Mouse (Mus musculus) limb, embryonic 14.5 days (tissue): ENCODE data around the gene Gm30191. TPM values are rescaled to one million over a fixed set of nuclear protein-coding genes. Genes with fewer than 3 reads are reported as not detected.

ENCODE experiments used
- ATAC-seq: fragments of 200-750 bp; cut with Nextera tagmentation; 2 replicates; pipeline ENCODE4 v1.8.0; 2017; ENCODE audit warnings: low read depth, moderate number of reproducible peaks, moderate TSS enrichment; ENCODE audit not compliant: low FRiP score
- DNase-seq: peaks from one replicate; pipeline ENCODE4 v3.0.0-alpha.2; 2015; ENCODE audit warnings: low spot score
- H3K27ac ChIP-seq: fragments of 300-500 bp; sonication (generic); replicated peaks from 2 replicates; pipeline ENCODE4 v1.5.1; 2014; ENCODE audit warnings: low read depth, mild to moderate bottlenecking, low read length, moderate library complexity, mixed read lengths
- H3K27me3 ChIP-seq: fragments of 300-500 bp; sonication (generic); 2 replicates; pipeline ENCODE4 v1.6.1; 2014; ENCODE audit warnings: low read length, mixed read lengths; ENCODE audit not compliant: control insufficient read depth, insufficient read depth
- H3K36me3 ChIP-seq: fragments of 300-500 bp; sonication (generic); 2 replicates; pipeline ENCODE4 v1.6.1; 2014; ENCODE audit warnings: mild to moderate bottlenecking, low read length, moderate library complexity, mixed read lengths; ENCODE audit not compliant: control insufficient read depth, insufficient read depth
- H3K4me1 ChIP-seq: fragments of 300-500 bp; sonication (generic); 2 replicates; pipeline ENCODE4 v1.6.1; 2014; ENCODE audit warnings: antibody characterized with exemption, low read length, mixed read lengths; ENCODE audit not compliant: control insufficient read depth, insufficient read depth
- H3K4me2 ChIP-seq: fragments of 300-500 bp; sonication (generic); replicated peaks from 2 replicates; pipeline ENCODE4 v1.6.1; 2014; ENCODE audit warnings: low read depth, mild to moderate bottlenecking, low read length, moderate library complexity; ENCODE audit not compliant: severe bottlenecking
- H3K4me3 ChIP-seq: fragments of 300-500 bp; sonication (generic); replicated peaks from 2 replicates; pipeline ENCODE4 v1.5.1; 2014; ENCODE audit warnings: low read length
- H3K9ac ChIP-seq: fragments of 300-500 bp; sonication (generic); 2 replicates; pipeline ENCODE4 v1.6.1; 2014; ENCODE audit warnings: mild to moderate bottlenecking, low read depth, low read length, moderate library complexity; ENCODE audit not compliant: severe bottlenecking
- H3K9me3 ChIP-seq: fragments of 300-500 bp; sonication (generic); 2 replicates; pipeline ENCODE4 v1.6.1; 2016; ENCODE audit warnings: low read length; ENCODE audit not compliant: control insufficient read depth
- POLR2A ChIP-seq: fragments of 200-500 bp; IDR thresholded peaks from 2 replicates; pipeline ENCODE4 v1.8.0; 2012; ENCODE audit warnings: inconsistent platforms, mild to moderate bottlenecking, moderate library complexity, borderline replicate concordance; ENCODE audit not compliant: insufficient read depth, insufficient read length; ENCODE audit errors: extremely low read depth
- WGBS: fragments of 180-500 bp; shearing (Covaris S2); extraction: QIAGEN DNeasy Blood & Tissue Kit; methylation state at CpG from one replicate; pipeline ENCODE4 v1.1.7; 2014; 5-methylcytosine and 5-hydroxymethylcytosine counted together
- polyA plus RNA-seq, 2 experiments: library from polyadenylated mRNA; depleted of rRNA in 1 of 2; stranded (reverse) in 1 of 2; unstranded in 1 of 2; fragments of >200 nt; fragmentation: Nextera tagmentation in 1 of 2; extraction: Ambion mirVana in 1 of 2; gene quantifications; 2 replicates each; pipeline versions ENCODE4 v1.2.1 to v1.2.3; 2012 to 2014

The Gm30191 gene
- polyA plus RNA-seq, 2 experiments, result not detected

- ATAC-seq (no peak), DNase-seq (no peak)
- peaks cover 21% of the 10 kb centered on the region for H3K27me3 ChIP-seq
- peak within 1 kb of the TSS; percentile 44 for H3K9ac ChIP-seq
- H3K4me3 ChIP-seq, result peak within 1 kb of the TSS; percentile 27
- no peaks in the 10 kb centered on the region for H3K9me3 ChIP-seq
- WGBS, result 2% methylated on average over 18 of the region's 18 CpGs
- H3K27ac ChIP-seq, result no peak within 1 kb of the TSS
- TF ChIP-seq POLR2A, result no peak
- H3K4me1 ChIP-seq, result 0 out of 2 replicates have a peak, but pooled peaks cover 6% of the 10 kb centered on the region
- no peaks in the 10 kb centered on the region for H3K36me3 ChIP-seq
- peak within 1 kb of the TSS; percentile 34 for H3K4me2 ChIP-seq
Measured at GRCm38 (mm10) chr4:134238279-134238651, 8.5 kb upstream of the Gm30191 start, which contains the start of gene Cnksr1. Gene Cnksr1 (minus strand): TSS chr4:134238399.

GRCm38 (mm10) chr4:134238686-134239085 is 8.0 kb upstream of the Gm30191 start:
- H3K27me3 ChIP-seq, result peaks cover 21% of the 10 kb centered on the region
- H3K4me3 ChIP-seq, result peak overlapping the region; percentile 27; the same call in 1 of the 2 replicates
- DNase-seq, result no peak
- no peaks in the 10 kb centered on the region for H3K9me3 ChIP-seq
- 0 out of 2 replicates have a peak, but pooled peaks cover 6% of the 10 kb centered on the region for H3K4me1 ChIP-seq
- H3K36me3 ChIP-seq, result no peaks in the 10 kb centered on the region
- no peak overlapping the region for H3K9ac ChIP-seq
- no peak overlapping the region for H3K27ac ChIP-seq
- WGBS, result 10% methylated on average over 10 of the region's 10 CpGs
- TF ChIP-seq POLR2A, result no peak
- ATAC-seq, result no peak
- H3K4me2 ChIP-seq, result peak overlapping the region; percentile 34

- Histone ChIP-seq H3K27me3 (peaks cover 9% of the 10 kb centered on the region), H3K4me2 (peak within 1 kb of the TSS; percentile 94), H3K9me3 (no peaks in the 10 kb centered on the region), H3K4me3 (peak within 1 kb of the TSS; percentile 76), H3K9ac (no peak within 1 kb of the TSS), H3K4me1 (peaks cover 11% of the 10 kb centered on the region), H3K36me3 (no peaks in the 10 kb centered on the region), H3K27ac (no peak within 1 kb of the TSS)
- WGBS, result 96% methylated on average over 17 of the region's 17 CpGs
- no peak for TF ChIP-seq POLR2A
- ATAC-seq, result no peak
- no peak for DNase-seq
Measured at GRCm38 (mm10) chr4:134243516-134244250, 3.1 kb upstream of the Gm30191 start, which contains the start of gene E130218I03Rik. Gene E130218I03Rik (plus strand): TSS chr4:134243662.

DNA sequence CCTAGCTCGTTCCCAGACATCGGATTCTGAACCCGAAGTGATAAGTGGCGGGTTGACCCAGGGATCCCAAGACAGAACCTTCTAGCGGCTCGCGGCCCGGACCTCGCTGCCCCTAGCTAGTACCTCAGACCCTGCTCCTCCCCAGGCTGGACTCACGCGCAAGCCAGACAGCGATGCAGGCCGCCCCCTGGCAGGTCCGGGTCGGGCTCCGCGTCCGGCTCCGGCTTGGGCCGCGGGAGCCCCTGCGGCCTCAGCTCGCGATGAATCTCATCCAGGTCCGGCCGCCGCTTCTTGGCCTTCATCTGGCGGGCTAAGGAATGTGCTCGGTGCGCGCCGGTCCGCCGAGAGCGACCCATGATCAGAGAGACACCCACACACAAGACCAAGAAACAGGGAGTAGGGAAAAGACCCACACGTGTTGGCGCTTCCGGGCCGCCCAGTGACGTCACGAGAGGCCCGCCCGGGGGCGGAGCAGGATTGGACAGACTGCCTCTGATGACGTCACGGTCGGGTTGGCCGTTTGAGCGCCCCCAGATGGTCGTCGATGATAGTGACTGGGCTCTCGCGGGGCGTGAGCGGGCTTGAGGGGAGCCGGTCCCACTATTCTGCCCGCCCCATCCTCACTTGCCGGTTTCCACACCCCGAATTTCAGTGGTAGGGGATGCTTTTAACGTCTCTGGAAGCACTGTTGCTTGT is 1.4 kb upstream of the Gm30191 start, which contains the start of gene Zfp593:
TSS of gene Zfp593 (minus strand) at position 445 of the 696 bp plus-strand sequence.
- peak; percentile 86 for ATAC-seq
- under 1% methylated on average over 56 of the region's 60 CpGs for WGBS
- H3K36me3 ChIP-seq, result no peaks in the 10 kb centered on the region

DNA sequence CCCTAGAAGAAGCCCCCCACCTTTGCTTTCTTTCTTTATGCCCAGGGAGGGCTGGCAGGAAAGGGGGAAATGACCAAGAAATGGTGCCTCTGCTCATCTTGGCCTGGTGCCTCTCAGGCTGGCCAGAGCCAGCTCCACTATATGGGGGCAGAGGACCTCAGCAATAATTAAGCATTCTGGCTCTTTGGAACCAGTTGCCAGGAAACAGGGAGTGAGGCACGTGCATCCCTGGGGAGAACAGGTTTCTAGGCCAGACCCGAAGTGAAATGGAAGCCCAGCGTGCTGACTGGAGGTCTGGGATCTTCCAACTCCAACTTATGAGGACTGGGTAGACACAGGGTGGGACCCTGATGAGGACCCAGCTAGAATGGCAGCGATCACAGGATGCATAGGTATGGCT is 479 bp upstream of the Gm30191 start:
- peaks cover 27% of the 10 kb centered on the region for H3K27me3 ChIP-seq
- WGBS, result 36% methylated on average over 4 of the region's 4 CpGs
- H3K36me3 ChIP-seq, result no peaks in the 10 kb centered on the region
- no peaks in the 10 kb centered on the region for H3K9me3 ChIP-seq
- peaks cover 23% of the 10 kb centered on the region for H3K4me1 ChIP-seq
- H3K4me3 ChIP-seq, result no peak overlapping the region
- DNase-seq, result no peak
- H3K4me2 ChIP-seq, result no peak overlapping the region
- H3K9ac ChIP-seq, result no peak overlapping the region
- TF ChIP-seq POLR2A, result no peak
- ATAC-seq, result no peak
- no peak overlapping the region for H3K27ac ChIP-seq

More for the DNA sequence above, 1.4 kb upstream of the Gm30191 start, which contains the start of gene Zfp593:
- Histone ChIP-seq H3K27ac (no peak within 1 kb of the TSS), H3K9ac (peak within 1 kb of the TSS; percentile 78), H3K9me3 (no peaks in the 10 kb centered on the region), H3K27me3 (peaks cover 17% of the 10 kb centered on the region; the same call in 1 of the 2 replicates), H3K4me1 (peaks cover 14% of the 10 kb centered on the region), H3K4me3 (peak within 1 kb of the TSS; percentile 76), H3K4me2 (peak within 1 kb of the TSS; percentile 94)
- DNase-seq, result peak; percentile 92
- TF ChIP-seq POLR2A, result 0 out of 2 replicates have a peak, but pooled peaks have one; percentile 63
